In genomic region chr11:20544376-20544775, GRCm38 (mm10) we compare ENCODE assay signal across 8 mouse cellular contexts. TPM values are rescaled to one million over a fixed set of nuclear protein-coding genes. Genes with fewer than 3 reads are reported as not detected.
DNase-seq lines count a peak whose midpoint lies in the region; ATAC-seq lines count a peak whose summit lies in the region.

No protein-coding gene starts in this region.

- peak overlapping the region; percentile 98 for H3K4me3 ChIP-seq in megakaryocyte, embryonic 14.5 days (replicated peaks)
- H3K4me3 ChIP-seq in liver, embryonic 13.5 days (replicated peaks) = peak overlapping the region; percentile 88

- peak overlapping the region; percentile 95 for H3K4me2 ChIP-seq in liver, embryonic 13.5 days

- H3K27me3 ChIP-seq in megakaryocyte, embryonic 14.5 days (replicated peaks) = no peaks in the 10 kb centered on the region
- H3K27me3 ChIP-seq in liver, embryonic 13.5 days = 0 out of 2 replicates have a peak, but pooled peaks cover 5% of the 10 kb centered on the region

- peak; percentile 46 for DNase-seq in cerebellum, adult 9-10 months
- DNase-seq in cerebellum, adult 11 months = no peak
- DNase-seq in liver, embryonic 13.5 days = no peak
- DNase-seq in right cerebral cortex, postnatal 36 days (ENCODE audit: low spot score in 2 of 2) = no peak
- DNase-seq in adrenal gland, adult (ENCODE audit: inconsistent age in 2 of 2, low spot score in 1 of 2) = no peak
- no peak for DNase-seq in thymus, adult 18-20 months

- ATAC-seq in megakaryocyte, adult 5-6 weeks (ENCODE audit: poor library complexity, severe bottlenecking) = no peak
- ATAC-seq in liver, embryonic 13.5 days (ENCODE audit: low read depth) = no peak

- peaks cover 32% of the 10 kb centered on the region for H3K4me1 ChIP-seq in megakaryocyte, embryonic 14.5 days
- H3K4me1 ChIP-seq in liver, embryonic 13.5 days (replicated peaks) = peaks cover 34% of the 10 kb centered on the region

- H3K27ac ChIP-seq in liver, embryonic 13.5 days = no peak overlapping the region

- H3K9me3 ChIP-seq in megakaryocyte, embryonic 14.5 days = no peaks in the 10 kb centered on the region
- H3K9me3 ChIP-seq in liver, embryonic 13.5 days (replicated peaks) = no peaks in the 10 kb centered on the region

- H3K36me3 ChIP-seq in megakaryocyte, embryonic 14.5 days (replicated peaks; ENCODE audit: low read length) = peaks cover 12% of the 10 kb centered on the region
- no peaks in the 10 kb centered on the region for H3K36me3 ChIP-seq in liver, embryonic 13.5 days

- H3K9ac ChIP-seq in liver, embryonic 13.5 days = peak overlapping the region; percentile 84

- WGBS in liver, embryonic 13.5 days (ENCODE audit: insufficient replicate concordance) = 61% methylated on average over 8 of the region's 8 CpGs

RNA-seq across cellular contexts. Expression of gene Sertad2, which starts 1.3 kb away (rescaled TPM):
- polyA plus RNA-seq in megakaryocyte, embryonic 14.5 days (2012; ENCODE audit: insufficient read depth, low replicate concordance) = 11.5 and 20.5 TPM in 2 replicates
- 9.1 and 9.7 TPM in 2 replicates for total RNA-seq in megakaryocyte, adult 5-6 weeks (2015)
- total RNA-seq in megakaryocyte, adult 5-6 weeks (2017) = 6.9 and 7.0 TPM in 2 replicates
- polyA plus RNA-seq in liver, embryonic 13.5 days (2015; fragmentation: Nextera tagmentation; extraction: Ambion mirVana) = 37.4 and 38.6 TPM in 2 replicates
